Mouse (Mus musculus) adrenal gland, adult 8-10 months (tissue): ENCODE measurements at regions not wholly inside any gene's neighbourhood (a gene's known extent, or its start where the extent isn't known, plus 50 kb on each side); places are given as distances from the start of the nearest gene placed in this dataset.

Experiments used
- DNase-seq: peaks from one replicate; pipeline ENCODE4 v3.0.0; 2022

- DNase-seq: no peak
Observed at GRCm38 (mm10) chr2:160587015-160587835, 58.5 kb upstream of the Top1 start.

- DNase-seq: no peak
Observed at GRCm38 (mm10) chr2:160588401-160588800, 57.3 kb upstream of the Top1 start.

GRCm38 (mm10) chr2:160590209-160590910 is 55.3 kb upstream of the Top1 start:
- no peak for DNase-seq

- DNase-seq: no peak
Observed at GRCm38 (mm10) chr2:160591446-160592180, 54.1 kb upstream of the Top1 start.

DNA sequence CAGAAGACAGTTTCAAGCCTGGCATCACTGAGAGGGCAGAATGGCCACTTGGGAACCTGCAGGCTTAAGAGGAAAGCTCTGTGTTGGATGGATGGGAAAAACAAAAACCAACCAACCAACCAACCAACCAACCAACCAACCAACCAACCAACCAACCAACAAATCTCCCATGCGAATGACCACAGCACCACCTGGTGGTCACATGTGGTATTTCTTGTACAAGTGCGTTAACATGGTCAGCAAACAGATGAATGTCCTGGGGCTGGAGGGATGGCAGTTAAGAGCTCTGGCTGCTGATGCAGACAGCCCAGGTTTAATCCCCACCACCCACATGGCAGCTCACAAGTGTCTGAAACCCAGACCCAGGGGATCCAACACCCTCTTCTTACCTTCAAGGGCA is 52.7 kb upstream of the Top1 start:
- peak; percentile 36 for DNase-seq
